Mouse (Mus musculus): ENCODE data around the gene Sox5. TPM values are rescaled to one million over a fixed set of nuclear protein-coding genes. Genes with fewer than 3 reads are reported as not detected.

Sox5 gene
- polyA plus RNA-seq, 2 experiments from 2014 or later = 0.08 to 0.37 TPM

GRCm38 (mm10) chr6:144772175-144772918 lies 9.4 kb downstream of the Sox5 start:
- ATAC-seq = no peak

GRCm38 (mm10) chr6:144769060-144769459 lies 12.7 kb downstream of the Sox5 start:
- no peak for ATAC-seq

- ATAC-seq = no peak
Observed at GRCm38 (mm10) chr6:144761902-144762301, 19.9 kb downstream of the Sox5 start.

GRCm38 (mm10) chr6:144759193-144759592 lies 22.6 kb downstream of the Sox5 start:
- no peak for ATAC-seq

GRCm38 (mm10) chr6:144757414-144757813 lies 24.4 kb downstream of the Sox5 start:
- ATAC-seq = no peak

GRCm38 (mm10) chr6:144756444-144756843 lies 25.3 kb downstream of the Sox5 start:
- no peak for ATAC-seq

- ATAC-seq = no peak
Observed at GRCm38 (mm10) chr6:144755304-144755703, 26.5 kb downstream of the Sox5 start.

GRCm38 (mm10) chr6:144754366-144754765 lies 27.4 kb downstream of the Sox5 start:
- ATAC-seq = no peak

- ATAC-seq = no peak
Observed at GRCm38 (mm10) chr6:144753963-144754296, 27.8 kb downstream of the Sox5 start.

GRCm38 (mm10) chr6:144753225-144753962 lies 28.4 kb downstream of the Sox5 start:
- ATAC-seq = no peak

GRCm38 (mm10) chr6:144751581-144751980 lies 30.2 kb downstream of the Sox5 start:
- ATAC-seq = no peak

- no peak for ATAC-seq
Observed at GRCm38 (mm10) chr6:144750197-144750596, 31.6 kb downstream of the Sox5 start.

GRCm38 (mm10) chr6:144746436-144746835 lies 35.3 kb downstream of the Sox5 start:
- no peak for ATAC-seq

- no peak for ATAC-seq
Observed at GRCm38 (mm10) chr6:144742559-144742958, 39.2 kb downstream of the Sox5 start.

GRCm38 (mm10) chr6:144741080-144741655 lies 40.6 kb downstream of the Sox5 start:
- ATAC-seq = no peak

GRCm38 (mm10) chr6:144740343-144740742 lies 41.4 kb downstream of the Sox5 start:
- no peak for ATAC-seq

- no peak for ATAC-seq
Observed at GRCm38 (mm10) chr6:144739753-144740152, 42.0 kb downstream of the Sox5 start.

GRCm38 (mm10) chr6:144737786-144738185 lies 44.0 kb downstream of the Sox5 start:
- no peak for ATAC-seq

- no peak for ATAC-seq
Observed at GRCm38 (mm10) chr6:144731251-144731970, 50.4 kb downstream of the Sox5 start.

GRCm38 (mm10) chr6:144723530-144724144 lies 58.1 kb downstream of the Sox5 start:
- ATAC-seq = no peak

GRCm38 (mm10) chr6:144723024-144723423 lies 58.8 kb downstream of the Sox5 start:
- ATAC-seq = no peak

- no peak for ATAC-seq
Observed at GRCm38 (mm10) chr6:144720846-144721245, 60.9 kb downstream of the Sox5 start.

- no peak for ATAC-seq
Observed at GRCm38 (mm10) chr6:144716376-144716775, 65.4 kb downstream of the Sox5 start.

Measured in activated CD4-positive, CD25-positive, alpha-beta regulatory T cell, adult 4 months (primary cell).